Mouse (Mus musculus) retina, embryonic 14.5 days (tissue): Measurements from ENCODE around the gene Ccdc136.
A peak's percentile ranks its signal among the peaks of the same experiment; 100 is the strongest.

ENCODE experiments used
- DNase-seq: peaks from one replicate; pipeline ENCODE4 v3.0.0-alpha.2; 2015; ENCODE audit warnings: low spot score

Gene Ccdc136

DNA sequence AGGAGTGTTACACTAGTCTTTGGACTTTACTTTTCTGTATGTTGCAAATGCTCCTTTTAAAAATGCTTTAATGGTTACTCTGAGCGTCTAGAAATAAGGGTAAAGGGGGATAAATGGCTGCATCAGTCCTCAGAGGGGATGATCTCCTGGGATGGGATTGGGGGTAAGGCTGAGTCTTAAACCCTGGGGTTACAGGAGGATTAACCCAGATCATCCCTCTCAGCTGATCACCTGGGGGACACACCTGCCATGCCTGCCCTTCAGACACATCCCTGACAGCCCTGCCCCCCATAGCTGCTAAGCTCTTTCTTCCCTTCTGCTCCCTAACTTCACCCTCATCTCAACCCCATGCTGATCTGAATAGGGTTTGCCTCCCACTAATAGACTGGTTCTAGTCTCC is 1.8 kb upstream of the Ccdc136 start:
- no peak for DNase-seq

GRCm38 (mm10) chr6:29396714-29397540 is 818 bp downstream of the Ccdc136 start:
- no peak for DNase-seq

DNA sequence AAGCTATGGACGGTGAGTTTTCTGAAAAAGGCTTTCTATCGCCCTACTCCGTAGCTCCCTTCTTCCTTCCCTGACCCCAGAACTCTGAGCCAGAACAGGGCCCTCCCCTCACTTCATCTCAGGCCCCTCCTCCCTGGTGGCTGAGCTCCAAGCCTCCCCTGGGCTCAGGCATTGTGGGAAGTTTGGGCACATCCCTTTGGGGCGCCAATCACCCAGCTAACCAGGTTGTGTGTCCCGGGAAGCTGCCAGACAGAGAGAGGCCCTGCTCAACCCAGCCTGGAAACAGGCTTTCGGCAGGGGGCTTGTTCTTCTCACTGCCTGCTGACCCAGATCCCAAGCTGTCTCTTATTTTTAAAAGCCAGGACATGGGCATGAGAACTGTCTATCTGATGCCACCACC is 1.5 kb downstream of the Ccdc136 start:
- DNase-seq, result peak; percentile 58

- no peak for DNase-seq
These were observed 3.7 kb downstream of the Ccdc136 start for GRCm38 (mm10) chr6:29399851-29400250.

DNA sequence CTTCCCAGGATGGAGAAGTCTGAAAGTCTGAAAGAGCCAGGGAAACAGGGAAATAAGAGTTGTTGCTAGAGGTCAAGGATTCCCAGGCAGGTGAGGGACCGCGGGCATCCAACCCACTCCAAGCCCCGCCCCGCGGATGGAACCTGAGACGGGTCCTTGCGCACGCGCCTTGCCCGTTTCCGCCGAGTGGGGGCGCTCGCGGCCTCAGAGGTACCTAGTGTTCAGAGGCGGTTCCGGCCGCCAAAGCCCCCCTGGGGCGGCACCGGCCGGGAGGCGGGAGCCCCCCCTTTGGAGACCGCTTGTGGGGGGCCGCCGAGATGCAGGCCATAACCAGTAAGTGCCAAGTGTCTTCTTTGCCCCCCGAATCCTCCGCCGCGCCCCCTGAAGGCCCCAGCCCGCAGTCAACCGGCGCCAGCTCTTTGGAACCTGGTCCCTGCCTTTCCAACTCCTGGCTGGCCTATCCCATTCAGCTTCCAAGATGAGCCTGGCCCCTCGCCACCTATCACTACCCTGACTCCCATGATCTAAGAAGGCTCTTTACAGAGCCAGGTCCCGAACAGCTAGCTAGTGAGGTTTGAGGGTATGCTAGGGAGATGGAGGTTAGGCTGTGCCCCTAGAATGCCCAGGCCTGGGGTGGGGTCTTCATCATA is 6.7 kb downstream of the Ccdc136 start:
- DNase-seq, result peak; percentile 51

GRCm38 (mm10) chr6:29406412-29406811 is 10.3 kb downstream of the Ccdc136 start:
- DNase-seq, result no peak

DNA sequence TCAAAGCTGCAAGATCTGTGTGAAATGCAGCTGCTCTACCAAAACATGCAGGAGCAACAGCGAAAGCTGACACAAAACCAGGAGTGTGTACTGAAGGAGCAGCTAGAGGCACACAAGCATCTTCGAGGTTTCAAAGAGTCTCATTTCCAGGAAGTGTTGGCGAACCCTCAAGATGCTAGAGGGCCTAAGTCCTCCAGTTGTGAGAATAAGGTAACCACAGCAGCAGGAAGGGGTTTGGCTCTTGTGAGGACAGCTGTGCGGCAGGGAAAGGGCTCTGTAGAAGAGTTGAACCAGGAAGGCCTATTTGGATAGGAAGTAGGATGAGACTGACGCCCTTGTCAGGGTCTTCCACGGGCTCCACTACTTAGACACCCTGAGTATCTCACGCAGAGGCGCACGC is 19.3 kb downstream of the Ccdc136 start:
- DNase-seq, result no peak

GRCm38 (mm10) chr6:29420596-29420995 is 24.5 kb downstream of the Ccdc136 start:
- no peak for DNase-seq

DNA sequence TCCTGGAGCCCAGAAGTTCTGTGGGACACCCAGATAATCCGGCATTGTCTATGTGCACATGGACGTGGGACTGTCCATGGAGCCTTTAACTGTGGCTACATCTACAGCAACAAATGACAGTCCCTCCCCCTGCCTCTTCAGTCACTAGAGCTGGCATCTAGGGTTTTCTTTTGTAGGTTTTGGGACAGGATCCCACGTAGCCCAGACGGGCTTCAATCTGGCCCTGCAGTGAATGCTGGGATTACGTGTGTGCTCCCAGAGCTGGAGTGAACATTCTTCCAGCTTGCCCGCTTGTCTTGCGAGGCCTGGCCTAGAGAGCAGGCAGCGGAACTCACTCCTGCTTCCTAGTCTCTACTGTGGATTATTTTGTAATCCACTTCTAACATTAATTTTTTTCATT is 29.0 kb downstream of the Ccdc136 start:
- no peak for DNase-seq

DNA sequence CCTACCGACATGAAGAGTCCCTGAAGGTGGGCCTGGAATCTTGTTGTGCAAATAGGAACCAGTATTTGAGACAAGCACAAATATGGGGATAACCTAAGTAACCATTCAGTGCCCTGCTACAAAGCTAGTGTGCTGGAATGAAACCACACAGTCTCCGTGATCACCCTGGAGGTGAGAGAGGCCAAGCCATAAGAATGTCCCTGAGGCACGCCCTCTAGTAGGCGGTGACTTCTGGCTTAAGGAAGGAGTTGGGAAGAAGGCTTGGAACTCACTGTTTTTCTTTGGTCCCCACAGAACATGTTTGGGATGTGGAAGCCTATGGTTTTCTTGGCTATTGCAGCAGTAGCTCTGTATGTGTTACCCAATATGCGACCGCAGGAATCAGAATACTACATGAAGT is 30.2 kb downstream of the Ccdc136 start:
- no peak for DNase-seq

- DNase-seq, result no peak
These were observed 32.1 kb downstream of the Ccdc136 start for GRCm38 (mm10) chr6:29428171-29428570.

DNA sequence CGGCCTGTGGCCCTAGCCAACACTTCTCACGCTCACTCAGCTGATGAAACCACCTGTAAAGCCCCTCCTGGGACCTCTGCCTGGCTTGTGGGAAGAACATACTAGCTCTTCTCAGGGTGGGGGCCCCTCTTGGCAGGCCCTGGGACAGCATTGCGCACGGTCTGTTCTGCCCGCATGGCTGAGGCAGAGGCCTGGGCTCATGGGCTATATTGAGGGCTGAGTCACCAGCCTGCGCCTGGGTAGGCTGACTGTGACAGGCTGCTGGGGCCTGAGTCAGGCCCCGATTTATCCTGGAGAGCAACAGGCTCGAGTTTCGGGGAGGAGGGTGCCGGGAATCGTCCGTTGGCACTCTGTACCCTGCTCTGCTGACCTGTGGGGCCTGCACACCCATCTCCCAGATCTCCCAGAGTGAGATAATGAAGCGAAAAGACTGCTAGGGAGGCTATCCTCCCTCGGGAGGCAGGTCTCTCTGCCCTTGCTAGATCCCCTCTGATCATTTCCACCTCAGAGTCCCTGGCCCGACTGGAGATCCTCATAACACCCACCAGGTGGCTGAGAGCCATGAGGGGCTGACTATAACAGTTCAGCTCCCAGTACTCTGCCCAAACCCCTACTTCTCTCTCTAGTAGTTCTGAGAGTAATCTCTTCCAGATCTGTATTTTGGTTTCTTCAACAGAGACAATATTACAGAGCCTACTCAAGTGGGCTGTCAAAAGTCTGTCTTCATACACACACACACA is 34.7 kb downstream of the Ccdc136 start:
- DNase-seq, result peak; percentile 26

DNA sequence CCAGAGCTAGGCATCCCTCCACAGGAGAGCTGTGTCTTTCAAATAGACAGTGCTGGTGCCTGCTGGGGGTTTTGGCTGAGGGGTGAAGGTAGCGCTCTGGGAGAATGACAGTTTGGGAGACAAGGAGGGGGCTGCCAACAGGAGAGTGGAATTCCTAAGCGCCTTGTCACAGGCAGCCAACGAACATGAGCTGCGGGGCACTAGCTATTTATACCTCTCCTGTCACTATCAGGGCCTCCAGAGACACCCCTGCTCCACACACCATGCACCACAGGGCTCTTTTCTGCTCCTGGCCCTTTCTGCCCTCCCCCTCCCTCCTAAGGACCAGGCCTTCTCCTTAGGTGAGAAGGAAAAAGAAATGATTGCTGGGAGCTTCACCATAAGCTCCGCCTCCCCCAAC is 35.4 kb downstream of the Ccdc136 start:
- DNase-seq, result no peak

DNA sequence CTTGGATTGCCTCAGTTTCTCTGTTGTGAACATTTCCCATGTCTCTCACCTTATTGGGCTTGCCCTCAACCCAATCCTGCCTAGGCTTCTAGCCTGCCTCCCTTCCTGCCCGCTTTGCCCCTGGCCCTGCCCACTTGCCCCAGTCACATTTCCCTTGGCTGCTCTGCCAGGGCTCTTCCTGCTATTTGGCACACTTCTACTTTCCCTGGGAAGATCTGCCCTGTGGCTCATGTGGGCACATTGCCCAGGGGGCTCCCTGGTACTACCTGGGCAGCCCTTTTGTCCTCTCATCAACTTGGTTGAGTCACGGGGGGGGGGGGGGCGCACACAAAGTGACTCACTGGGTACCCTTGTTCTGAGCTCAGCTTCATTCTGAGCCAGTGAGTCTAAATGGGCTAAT is 36.0 kb downstream of the Ccdc136 start:
- no peak for DNase-seq

GRCm38 (mm10) chr6:29432676-29433037 is 36.5 kb downstream of the Ccdc136 start:
- no peak for DNase-seq

DNA sequence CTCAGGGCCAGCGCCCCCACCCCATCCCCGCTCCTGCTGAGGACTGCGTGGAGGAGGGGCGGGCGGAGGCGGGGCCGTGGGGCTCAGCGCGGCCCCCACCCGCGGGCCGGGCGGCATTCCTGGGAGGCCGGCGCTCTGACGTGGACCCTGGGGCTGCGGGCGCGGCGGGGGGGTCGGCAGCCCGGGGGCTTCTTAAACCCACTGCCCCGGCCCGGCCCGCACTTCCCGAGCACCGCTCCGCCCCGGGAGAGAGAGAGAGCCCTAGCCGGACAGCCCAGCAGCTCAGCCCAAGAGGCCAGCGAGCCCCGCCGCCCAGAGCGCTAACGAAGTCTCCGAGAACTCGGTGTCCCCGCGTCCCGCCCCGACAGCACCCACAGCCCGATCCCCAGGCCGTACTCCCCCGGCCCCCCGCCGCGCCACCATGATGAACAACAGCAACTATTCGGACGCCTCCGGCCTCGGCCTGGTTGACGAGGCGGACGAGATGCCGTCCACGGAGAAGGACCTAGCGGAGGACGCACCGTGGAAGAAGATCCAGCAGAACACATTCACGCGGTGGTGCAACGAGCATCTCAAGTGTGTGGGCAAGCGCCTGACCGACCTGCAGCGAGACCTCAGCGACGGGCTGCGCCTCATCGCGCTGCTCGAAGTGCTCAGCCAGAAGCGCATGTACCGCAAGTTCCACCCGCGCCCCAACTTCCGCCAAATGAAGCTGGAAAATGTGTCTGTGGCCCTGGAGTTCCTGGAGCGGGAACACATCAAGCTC is 37.1 kb downstream of the Ccdc136 start, which contains the start of gene Flnc:
Gene Flnc (plus strand): TSS at position 219 of the 766 bp plus-strand sequence.
- DNase-seq, result peak; percentile 42

- DNase-seq, result peak; percentile 41
These were observed 38.0 kb downstream of the Ccdc136 start for GRCm38 (mm10) chr6:29433804-29434795.

GRCm38 (mm10) chr6:29434911-29435691 is 39.0 kb downstream of the Ccdc136 start:
- peak; percentile 65 for DNase-seq

- peak; percentile 53 for DNase-seq
These were observed 39.9 kb downstream of the Ccdc136 start for GRCm38 (mm10) chr6:29435940-29436451.

DNA sequence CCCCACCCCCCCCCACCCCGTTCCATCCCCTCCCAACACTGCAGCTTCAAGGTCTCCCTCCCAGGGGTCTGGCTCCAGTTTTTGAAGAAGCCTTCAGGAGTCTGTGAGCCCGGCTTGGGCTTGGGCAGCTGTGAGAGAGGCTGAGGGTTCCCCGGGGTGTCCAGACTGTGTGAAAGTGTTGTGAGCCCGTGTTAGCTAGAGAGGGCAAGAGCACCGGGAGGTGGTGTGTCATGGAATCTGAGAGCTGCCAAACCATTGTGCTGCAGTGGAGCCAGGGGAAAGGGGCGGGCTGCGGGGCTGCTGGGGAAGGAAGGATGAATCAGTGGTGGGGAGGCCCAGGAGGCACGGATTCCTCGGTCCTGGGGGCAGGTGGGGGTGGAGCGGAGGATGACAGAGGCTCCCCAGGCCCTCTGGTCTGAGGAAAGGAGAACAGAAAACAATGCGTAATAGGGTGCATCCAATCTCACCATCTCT is 40.4 kb downstream of the Ccdc136 start:
- DNase-seq, result peak; percentile 48
